Mouse (Mus musculus): ENCODE measurements around the gene Tspan31.

DNA sequence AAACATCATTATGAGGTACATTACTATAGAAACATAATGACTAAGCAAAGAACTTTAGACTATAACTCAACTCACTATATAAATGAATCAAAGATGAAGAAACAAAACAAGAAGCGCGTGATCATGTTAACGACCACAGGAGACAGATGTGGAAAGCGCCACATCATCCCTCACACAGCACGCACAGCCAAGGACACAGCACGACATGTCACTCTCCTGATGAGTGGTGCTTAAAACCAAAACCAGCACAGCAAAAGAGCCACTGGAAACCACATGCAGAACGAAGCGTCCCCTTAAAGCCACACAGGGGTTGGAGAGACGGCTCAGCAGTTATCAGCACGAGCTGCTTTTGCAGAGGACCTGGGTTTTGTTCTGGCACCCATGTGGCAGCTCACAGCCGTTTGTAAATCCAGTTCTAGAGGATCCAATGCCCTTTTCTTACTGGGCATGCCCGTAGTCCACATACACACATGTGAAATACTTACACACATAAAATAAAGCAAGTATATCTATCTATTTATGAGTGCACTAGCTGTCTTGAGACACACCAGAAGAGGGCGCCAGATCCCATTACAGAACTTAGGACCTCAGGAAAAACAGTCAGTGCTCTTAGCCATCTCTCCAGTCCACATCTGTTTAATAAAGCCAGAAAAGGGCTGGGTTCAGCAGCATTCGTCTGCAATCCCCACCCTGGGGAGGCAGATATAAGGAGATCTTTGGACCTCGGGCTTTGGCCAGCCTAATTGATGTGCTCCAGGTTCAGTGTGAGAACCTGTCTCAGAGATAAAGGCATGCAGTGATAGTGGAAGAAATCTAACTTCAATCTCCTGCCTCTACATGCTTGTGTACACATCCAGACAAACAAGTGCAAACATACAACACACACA lies 41.2 kb upstream of the Tspan31 start:
- TF ChIP-seq POLR2A (IDR thresholded peaks at IDR 0.05; ENCODE audit: borderline replicate concordance, insufficient read depth, low read length) (no peak), CTCF (IDR thresholded peaks at IDR 0.05; ENCODE audit: borderline replicate concordance, insufficient read depth, low read depth, low read length) (peak; percentile 20; the same call in 1 of the 2 replicates)

Measured in cerebellum, adult 2 months (tissue).